Mouse (Mus musculus) MEL (cell line): ENCODE data around the gene Gm42674.

Experiments
- CHD1 ChIP-seq: IDR thresholded peaks from 2 replicates; pipeline ENCODE4 v1.6.1; 2012; ENCODE audit warnings: low read depth, mild to moderate bottlenecking, inconsistent platforms, low read length, improper control_type of control experiment
- CTCF ChIP-seq, 3 experiments: IDR thresholded peaks in 2 of 3; conservative IDR thresholded peaks in 1 of 3; 2 replicates each; pipeline ENCODE4 v1.5.1; 2011 to 2012; ENCODE audit warnings: low read length in 3 of 3, low read depth in 2 of 3, mild to moderate bottlenecking in 2 of 3, improper control_type of control experiment in 1 of 3, inconsistent platforms in 1 of 3, mixed read lengths in 1 of 3, moderate library complexity in 1 of 3; ENCODE audit not compliant: control insufficient read depth in 1 of 3, insufficient read depth in 1 of 3, poor library complexity in 1 of 3, severe bottlenecking in 1 of 3
- EP300 ChIP-seq, 2 experiments: IDR thresholded peaks; 2 replicates each; pipeline ENCODE4 v1.6.1; 2011; ENCODE audit warnings: improper control_type of control experiment in 2 of 2, low read length in 2 of 2, low read depth in 1 of 2, mild to moderate bottlenecking in 1 of 2
- MAX ChIP-seq: IDR thresholded peaks from 2 replicates; pipeline ENCODE4 v1.6.1; 2011; ENCODE audit warnings: low read length, improper control_type of control experiment
- RAD21 ChIP-seq: IDR thresholded peaks from 2 replicates; pipeline ENCODE4 v1.6.1; 2011; ENCODE audit warnings: mild to moderate bottlenecking, low read depth, low read length, improper control_type of control experiment
- USF1 ChIP-seq: IDR thresholded peaks from 2 replicates; pipeline ENCODE4 v1.6.1; 2014; ENCODE audit warnings: low read depth, mild to moderate bottlenecking, inconsistent platforms, low read length, improper control_type of control experiment, moderate library complexity
- USF2 ChIP-seq, 2 experiments: IDR thresholded peaks; 2 replicates each; pipeline ENCODE4 v1.6.1; 2011 to 2012; ENCODE audit warnings: improper control_type of control experiment in 2 of 2, low read length in 2 of 2, borderline replicate concordance in 1 of 2, inconsistent platforms in 1 of 2, low read depth in 1 of 2, mild to moderate bottlenecking in 1 of 2; ENCODE audit not compliant: insufficient read depth in 1 of 2
- ZKSCAN1 ChIP-seq: IDR thresholded peaks from 2 replicates; pipeline ENCODE4 v1.6.1; 2012; ENCODE audit warnings: low read depth, mild to moderate bottlenecking, inconsistent platforms, low read length, improper control_type of control experiment, moderate library complexity
- ZMIZ1 ChIP-seq: IDR thresholded peaks from 2 replicates; pipeline ENCODE4 v1.6.1; 2012; ENCODE audit warnings: low read depth, mild to moderate bottlenecking, inconsistent platforms, low read length, improper control_type of control experiment, moderate library complexity
- ZNF384 ChIP-seq: IDR thresholded peaks from 2 replicates; pipeline ENCODE4 v1.6.1; 2012; ENCODE audit warnings: low read depth, mild to moderate bottlenecking, inconsistent platforms, low read length, improper control_type of control experiment

- no peak for TF ChIP-seq EP300 (IDR thresholded peaks at IDR 0.05; ENCODE audit: low read depth in 1 of 2, low read length in 2 of 2)
- TF ChIP-seq CTCF (IDR thresholded peaks at IDR 0.05 in 2 of 3, conservative IDR thresholded peaks at IDR 0.05 in 1 of 3; ENCODE audit: control insufficient read depth in 1 of 3, insufficient read depth in 1 of 3, low read depth in 2 of 3, low read length in 3 of 3, poor library complexity in 1 of 3, severe bottlenecking in 1 of 3): no peak
- no peak for TF ChIP-seq ZKSCAN1
- TF ChIP-seq RAD21: no peak
- TF ChIP-seq USF2 (IDR thresholded peaks at IDR 0.05; ENCODE audit: borderline replicate concordance in 1 of 2, insufficient read depth in 1 of 2, low read depth in 1 of 2, low read length in 2 of 2): no peak
- TF ChIP-seq ZMIZ1: no peak
- TF ChIP-seq CHD1: no peak
- no peak for TF ChIP-seq MAX
- TF ChIP-seq ZNF384: no peak
- TF ChIP-seq USF1: no peak
These were observed 15.6 kb upstream of the Gm42674 start for GRCm38 (mm10) chr3:90586016-90586643.
